Mouse (Mus musculus) lung, adult 2 months (tissue): ENCODE results near the gene Slc19a3. TPM values are rescaled to one million over a fixed set of nuclear protein-coding genes. Genes with fewer than 3 reads are reported as not detected.
A peak's percentile ranks its signal among the peaks of the same experiment; 100 is the strongest.
"Not testable (repeated sequence)": the region's sequence is repeated elsewhere in the genome, so short reads cannot be mapped to it uniquely, and the experiment has no call there.

Experiments
- DNase-seq: peaks from one replicate; pipeline ENCODE4 v3.0.0; 2022
- H3K4me1 ChIP-seq: fragments of 200-500 bp; 2 replicates; pipeline ENCODE4 v1.6.1; 2011; ENCODE audit warnings: low read length; ENCODE audit not compliant: control insufficient read depth, insufficient read depth
- H3K4me3 ChIP-seq: fragments of 200-500 bp; replicated peaks from 2 replicates; pipeline ENCODE3; 2011; ENCODE audit warnings: low read depth, mild to moderate bottlenecking, control low read depth, low read length; ENCODE audit errors: extremely low read depth
- CTCF ChIP-seq: fragments of 200-500 bp; IDR thresholded peaks from 2 replicates; pipeline ENCODE4 v1.5.1; 2011; ENCODE audit warnings: mild to moderate bottlenecking, low read length, control low read depth; ENCODE audit not compliant: insufficient read depth
- POLR2A ChIP-seq: fragments of 200-500 bp; IDR thresholded peaks from 2 replicates; pipeline ENCODE4 v1.6.1; 2011; ENCODE audit warnings: low read depth, mild to moderate bottlenecking, control low read depth, low read length, borderline replicate concordance; ENCODE audit errors: extremely low read depth
- WGBS: fragments of 180-500 bp; shearing (Covaris S2); methylation state at CpG from one replicate; pipeline ENCODE4 v1.1.7; 2018; 5-methylcytosine and 5-hydroxymethylcytosine counted together
- polyA plus RNA-seq: library from polyadenylated mRNA; depleted of rRNA; stranded (reverse); fragments of >200 nt; gene quantifications from 2 replicates; pipeline ENCODE4 v1.2.3, GENCODE M21; 2012

The Slc19a3 gene
- polyA plus RNA-seq, 1 experiment, result 4.5 TPM

- Histone ChIP-seq H3K4me1 (no peaks in the 10 kb centered on the region), H3K4me3 (no peak overlapping the region)
- TF ChIP-seq POLR2A (no peak), CTCF (no peak)
- no peak for DNase-seq
- WGBS, result 58% methylated on average over 10 of the region's 10 CpGs
Observed at GRCm38 (mm10) chr1:83015329-83015879, 22.8 kb downstream of the Slc19a3 start.

DNA sequence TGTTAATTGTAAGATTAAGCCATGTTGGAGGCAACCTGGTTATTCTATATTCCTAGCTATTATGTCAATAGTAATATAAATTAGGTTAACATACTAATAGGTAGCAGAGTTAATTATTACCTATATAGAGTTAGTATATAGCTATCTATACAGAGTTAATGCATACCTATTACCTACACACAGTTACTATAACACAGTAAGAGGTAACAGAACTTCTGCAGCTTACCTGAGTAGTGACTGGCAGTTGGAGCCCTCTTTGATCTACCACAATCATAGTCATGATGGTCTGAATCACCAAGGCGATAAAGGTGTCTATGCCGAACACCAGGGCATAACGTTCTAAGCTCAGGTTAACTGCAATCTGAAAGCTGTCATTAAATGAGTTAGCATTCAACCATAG is 23.8 kb downstream of the Slc19a3 start:
- DNase-seq, result no peak
- Histone ChIP-seq H3K4me3 (no peak overlapping the region), H3K4me1 (no peaks in the 10 kb centered on the region)
- WGBS, result 95% methylated on average over 3 of the region's 3 CpGs
- no peak for TF ChIP-seq CTCF
- TF ChIP-seq POLR2A, result no peak

- no peak for DNase-seq
- H3K4me1 ChIP-seq, result no peaks in the 10 kb centered on the region
- WGBS, result 66% methylated on average over 6 of the region's 6 CpGs
- no peak overlapping the region for H3K4me3 ChIP-seq
- no peak for TF ChIP-seq POLR2A
- no peak for TF ChIP-seq CTCF
Observed at GRCm38 (mm10) chr1:83007471-83007870, 30.8 kb downstream of the Slc19a3 start.

DNA sequence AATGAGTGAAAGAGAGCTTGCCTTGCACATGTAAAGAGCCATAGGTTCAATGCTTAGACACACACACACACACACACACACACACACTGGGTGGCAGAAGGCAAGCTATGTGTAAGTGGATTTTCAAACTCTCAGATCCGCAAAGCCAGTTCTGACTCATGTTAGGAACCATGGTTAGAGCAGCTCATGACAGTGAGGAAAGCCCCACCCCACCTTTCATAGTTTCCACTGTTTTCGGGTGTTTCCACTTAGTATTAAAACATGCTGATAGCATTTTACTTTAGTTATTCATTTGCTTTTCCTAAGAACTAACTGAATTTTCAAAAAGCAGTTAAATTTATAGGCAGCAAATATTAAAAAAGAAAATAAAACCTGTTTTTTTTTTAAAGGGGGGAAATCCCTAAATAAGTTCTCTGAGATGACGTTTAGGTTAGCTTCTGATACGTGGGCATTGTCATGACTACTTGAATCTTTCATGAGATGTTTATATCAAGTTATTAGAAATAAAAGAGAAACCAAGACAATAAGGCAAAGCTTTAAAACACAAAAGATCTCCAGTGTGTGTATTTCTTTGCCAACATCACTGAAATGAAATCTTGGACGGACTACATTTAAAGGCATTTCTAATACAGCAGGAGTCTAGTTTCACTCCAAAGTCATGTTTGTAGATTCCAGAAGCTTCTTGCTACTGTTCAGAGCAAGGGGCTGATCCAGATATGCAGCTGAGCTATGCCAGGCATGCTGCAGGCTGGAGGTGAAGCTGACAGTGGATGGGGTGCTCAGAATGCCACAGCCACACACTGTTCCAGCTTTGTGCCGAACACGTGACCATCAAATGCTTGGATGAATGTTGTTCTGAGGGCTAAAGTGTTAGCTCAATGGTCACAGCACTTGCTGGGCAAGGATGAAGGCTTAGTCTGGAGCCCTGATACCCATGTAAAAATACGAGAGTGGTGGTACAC is 31.7 kb downstream of the Slc19a3 start:
- Histone ChIP-seq H3K4me1 (no peaks in the 10 kb centered on the region), H3K4me3 (no peak overlapping the region)
- TF ChIP-seq CTCF (no peak), POLR2A (no peak)
- 60% methylated on average over 8 of the region's 8 CpGs for WGBS
- DNase-seq, result peak; percentile 16

DNA sequence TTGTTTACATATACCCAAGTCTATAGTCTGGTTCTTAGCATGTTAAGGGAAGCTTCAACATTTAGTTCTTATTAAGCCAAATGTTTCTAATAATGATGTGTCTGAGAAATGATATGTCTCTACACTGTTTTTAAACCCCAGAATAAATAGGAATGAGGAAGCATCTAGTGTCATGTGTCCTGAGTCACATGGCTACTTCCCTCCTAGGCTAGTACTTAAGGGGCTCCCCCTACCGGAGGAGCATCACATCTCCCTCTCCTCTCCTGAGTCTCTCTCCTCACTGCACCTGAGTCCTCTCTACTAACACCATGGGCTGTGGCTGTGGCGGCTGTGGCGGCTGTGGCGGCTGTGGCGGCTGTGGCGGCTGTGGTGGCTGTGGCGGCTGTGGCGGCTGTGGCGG is 37.9 kb downstream of the Slc19a3 start, which contains the start of gene Gm47959:
Gene Gm47959, plus strand, starts transcription at position 243 of the 400 bp plus-strand sequence.
- DNase-seq, H3K4me1 ChIP-seq, H3K4me3 ChIP-seq: not testable (repeated sequence)
- 97% methylated on average over 9 of the region's 9 CpGs for WGBS

DNA sequence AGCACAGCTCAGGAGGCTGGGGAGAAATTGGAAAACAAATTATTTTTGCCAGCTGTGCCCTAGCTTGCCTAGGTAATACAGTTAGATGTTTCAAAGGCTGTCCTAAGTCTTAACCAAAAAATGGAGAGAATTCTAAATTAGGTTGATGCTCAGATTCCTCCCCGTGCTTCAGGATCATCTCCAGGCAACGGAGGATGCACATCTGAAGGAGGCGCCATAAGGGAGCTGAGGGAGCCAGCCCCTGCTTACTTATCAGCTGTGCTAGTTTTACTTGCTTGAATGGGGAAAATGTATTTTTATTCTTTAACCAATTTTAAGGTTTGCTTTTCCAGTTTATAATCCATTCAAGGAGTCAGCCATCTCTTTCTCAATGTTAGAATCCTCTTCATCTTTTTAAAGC is 44.3 kb downstream of the Slc19a3 start:
- DNase-seq, result no peak
- no peak overlapping the region for H3K4me3 ChIP-seq
- H3K4me1 ChIP-seq, result no peaks in the 10 kb centered on the region
- TF ChIP-seq CTCF (no peak), POLR2A (no peak)
- WGBS, result 89% methylated on average over 3 of the region's 3 CpGs

GRCm38 (mm10) chr1:82992093-82992492 is 46.2 kb downstream of the Slc19a3 start:
- no peak overlapping the region for H3K4me3 ChIP-seq
- H3K4me1 ChIP-seq, result peaks cover 2% of the 10 kb centered on the region; the same call in 1 of the 2 replicates
- no peak for DNase-seq
- TF ChIP-seq POLR2A, result no peak
- TF ChIP-seq CTCF, result no peak
- 84% methylated on average over 6 of the region's 6 CpGs for WGBS

GRCm38 (mm10) chr1:82991596-82991995 is 46.7 kb downstream of the Slc19a3 start:
- TF ChIP-seq CTCF (no peak), POLR2A (no peak)
- DNase-seq, result no peak
- 89% methylated on average over 3 of the region's 3 CpGs for WGBS
- Histone ChIP-seq H3K4me3 (no peak overlapping the region), H3K4me1 (peaks cover 2% of the 10 kb centered on the region; the same call in 1 of the 2 replicates)

- no peak overlapping the region for H3K4me3 ChIP-seq
- TF ChIP-seq POLR2A (no peak), CTCF (no peak)
- WGBS, result 66% methylated on average over 4 of the region's 4 CpGs
- DNase-seq, result no peak
- peaks cover 2% of the 10 kb centered on the region; the same call in 1 of the 2 replicates for H3K4me1 ChIP-seq
Observed at GRCm38 (mm10) chr1:82991062-82991461, 47.2 kb downstream of the Slc19a3 start.
